Mouse (Mus musculus): Measurements from ENCODE around the gene Med27.

The Med27 gene

GRCm38 (mm10) chr2:29346629-29347271, at the start of gene Med27:
TSS of gene Med27 (plus strand) at chr2:29346819.
- WGBS: under 1% methylated on average over 41 of the region's 41 CpGs

GRCm38 (mm10) chr2:29309966-29310365, 36.7 kb upstream of the Med27 start:
- WGBS: 65% methylated on average over 7 of the region's 7 CpGs

- 59% methylated on average over 5 of the region's 5 CpGs for WGBS
Measured at GRCm38 (mm10) chr2:29312058-29312457, 34.6 kb upstream of the Med27 start.

- 46% methylated on average over 4 of the region's 4 CpGs for WGBS
Measured at GRCm38 (mm10) chr2:29317906-29318470, 28.6 kb upstream of the Med27 start.

GRCm38 (mm10) chr2:29318596-29318995, 28.0 kb upstream of the Med27 start:
- 87% methylated on average over 3 of the region's 3 CpGs for WGBS

- 28% methylated on average over 11 of the region's 11 CpGs for WGBS
Measured at GRCm38 (mm10) chr2:29320229-29320751, 26.3 kb upstream of the Med27 start.

- WGBS: 36% methylated on average over 6 of the region's 6 CpGs
Measured at GRCm38 (mm10) chr2:29320780-29321179, 25.8 kb upstream of the Med27 start.

- WGBS: 57% methylated on average over 2 of the region's 2 CpGs
Measured at GRCm38 (mm10) chr2:29324456-29324855, 22.2 kb upstream of the Med27 start.

GRCm38 (mm10) chr2:29330471-29330870, 16.1 kb upstream of the Med27 start:
- 94% methylated on average over 1 of the region's 1 CpGs for WGBS

GRCm38 (mm10) chr2:29338396-29338795, 8.2 kb upstream of the Med27 start:
- WGBS: 89% methylated on average over 1 of the region's 1 CpGs

GRCm38 (mm10) chr2:29358696-29359375, 12.2 kb downstream of the Med27 start:
- 59% methylated on average over 9 of the region's 9 CpGs for WGBS

GRCm38 (mm10) chr2:29360956-29361355, 14.3 kb downstream of the Med27 start:
- 90% methylated on average over 3 of the region's 3 CpGs for WGBS

- 67% methylated on average over 8 of the region's 8 CpGs for WGBS
Measured at GRCm38 (mm10) chr2:29365000-29365695, 18.5 kb downstream of the Med27 start.

- WGBS: 72% methylated on average over 5 of the region's 5 CpGs
Measured at GRCm38 (mm10) chr2:29368730-29369129, 22.1 kb downstream of the Med27 start.

GRCm38 (mm10) chr2:29372176-29372575, 25.6 kb downstream of the Med27 start:
- WGBS: 92% methylated on average over 5 of the region's 5 CpGs

GRCm38 (mm10) chr2:29381683-29382082, 35.1 kb downstream of the Med27 start:
- WGBS: 68% methylated on average over 4 of the region's 4 CpGs

GRCm38 (mm10) chr2:29382583-29382982, 36.0 kb downstream of the Med27 start:
- 94% methylated on average over 4 of the region's 4 CpGs for whole genome bisulfite sequencing

GRCm38 (mm10) chr2:29385405-29385804, 38.8 kb downstream of the Med27 start:
- WGBS: 39% methylated on average over 10 of the region's 10 CpGs

GRCm38 (mm10) chr2:29387268-29387667, 40.6 kb downstream of the Med27 start:
- 84% methylated on average over 2 of the region's 2 CpGs for WGBS

- 45% methylated on average over 7 of the region's 7 CpGs for WGBS
Measured at GRCm38 (mm10) chr2:29388937-29389336, 42.3 kb downstream of the Med27 start.

- 79% methylated on average over 4 of the region's 4 CpGs for WGBS
Measured at GRCm38 (mm10) chr2:29391086-29391485, 44.5 kb downstream of the Med27 start.

GRCm38 (mm10) chr2:29391996-29392395, 45.4 kb downstream of the Med27 start:
- WGBS: 79% methylated on average over 1 of the region's 1 CpGs
